Mouse (Mus musculus) forebrain, embryonic 13.5 days (tissue): ENCODE results near the gene Copz1. TPM values are rescaled to one million over a fixed set of nuclear protein-coding genes. Genes with fewer than 3 reads are reported as not detected.

Experiments
- ATAC-seq: fragments of 200-750 bp; cut with Nextera tagmentation; 2 replicates; pipeline ENCODE4 v1.8.0; 2017
- H3K27ac ChIP-seq: fragments of 300-500 bp; sonication (generic); 2 replicates; pipeline ENCODE4 v1.5.1; 2015; ENCODE audit warnings: inconsistent platforms, mild to moderate bottlenecking, moderate library complexity
- H3K27me3 ChIP-seq: fragments of 300-500 bp; sonication (generic); 2 replicates; pipeline ENCODE4 v1.6.1; 2015; ENCODE audit warnings: mild to moderate bottlenecking, inconsistent platforms
- H3K36me3 ChIP-seq: fragments of 300-500 bp; sonication (generic); 2 replicates; pipeline ENCODE4 v1.6.1; 2015; ENCODE audit warnings: mild to moderate bottlenecking, inconsistent platforms; ENCODE audit not compliant: poor library complexity, severe bottlenecking
- H3K4me1 ChIP-seq: fragments of 300-500 bp; sonication (generic); 2 replicates; pipeline ENCODE4 v1.6.1; 2015; ENCODE audit warnings: inconsistent platforms
- H3K4me2 ChIP-seq: fragments of 300-500 bp; sonication (generic); 2 replicates; pipeline ENCODE4 v1.6.1; 2015; ENCODE audit warnings: inconsistent platforms, mild to moderate bottlenecking, moderate library complexity
- H3K4me3 ChIP-seq: fragments of 300-500 bp; sonication (generic); 2 replicates; pipeline ENCODE4 v1.5.1; 2015; ENCODE audit warnings: mild to moderate bottlenecking, inconsistent platforms
- H3K9ac ChIP-seq: fragments of 300-500 bp; sonication (generic); 2 replicates; pipeline ENCODE4 v1.6.1; 2015; ENCODE audit warnings: mild to moderate bottlenecking, inconsistent platforms
- H3K9me3 ChIP-seq: fragments of 300-500 bp; sonication (generic); replicated peaks from 2 replicates; pipeline ENCODE4 v1.6.1; 2016; ENCODE audit warnings: inconsistent platforms
- WGBS: fragments of 180-500 bp; shearing (Covaris S2); methylation state at CpG from one replicate; pipeline ENCODE4 v1.1.7; 2015; 5-methylcytosine and 5-hydroxymethylcytosine counted together
- polyA plus RNA-seq: library from polyadenylated mRNA; unstranded; fragments of >200 nt; fragmentation: Nextera tagmentation; extraction: Ambion mirVana; gene quantifications from 2 replicates; pipeline ENCODE4 v1.2.1, GENCODE M21; 2015

Gene Copz1
- 219 and 232 TPM in 2 replicates for polyA plus RNA-seq

GRCm38 (mm10) chr15:103272419-103273279, at the start of gene Copz1:
Copz1 (plus strand) TSS chr15:103272714.
- Histone ChIP-seq H3K27ac (peak within 1 kb of the TSS; percentile 40; the same call in 1 of the 2 replicates), H3K9ac (peak within 1 kb of the TSS; percentile 84), H3K27me3 (no peaks in the 10 kb centered on the region), H3K4me1 (peaks cover 17% of the 10 kb centered on the region), H3K4me2 (peak within 1 kb of the TSS; percentile 63), H3K4me3 (peak within 1 kb of the TSS; percentile 88), H3K9me3 (no peaks in the 10 kb centered on the region), H3K36me3 (no peaks in the 10 kb centered on the region)
- ATAC-seq = peak; percentile 99
- WGBS = under 1% methylated on average over 38 of the region's 38 CpGs

GRCm38 (mm10) chr15:103224161-103224560, 48.4 kb upstream of the Copz1 start:
- Histone ChIP-seq H3K4me1 (peaks cover 26% of the 10 kb centered on the region), H3K9me3 (no peaks in the 10 kb centered on the region), H3K9ac (no peak overlapping the region), H3K27me3 (no peaks in the 10 kb centered on the region), H3K4me2 (no peak overlapping the region), H3K4me3 (no peak overlapping the region), H3K36me3 (no peaks in the 10 kb centered on the region; the same call in 1 of the 2 replicates), H3K27ac (no peak overlapping the region)
- 86% methylated on average over 2 of the region's 2 CpGs for WGBS
- ATAC-seq = no peak

GRCm38 (mm10) chr15:103227022-103227421, 45.5 kb upstream of the Copz1 start:
- ATAC-seq = no peak
- Histone ChIP-seq H3K4me1 (peaks cover 23% of the 10 kb centered on the region), H3K4me3 (no peak overlapping the region), H3K27ac (no peak overlapping the region), H3K9ac (no peak overlapping the region), H3K4me2 (no peak overlapping the region), H3K9me3 (no peaks in the 10 kb centered on the region), H3K27me3 (no peaks in the 10 kb centered on the region), H3K36me3 (no peaks in the 10 kb centered on the region; the same call in 1 of the 2 replicates)
- 68% methylated on average over 3 of the region's 3 CpGs for WGBS

- no peak overlapping the region for H3K4me3 ChIP-seq
- no peak overlapping the region for H3K4me2 ChIP-seq
- ATAC-seq = no peak
- no peaks in the 10 kb centered on the region; the same call in 1 of the 2 replicates for H3K36me3 ChIP-seq
- 83% methylated on average over 2 of the region's 2 CpGs for WGBS
- H3K9ac ChIP-seq = no peak overlapping the region
- no peaks in the 10 kb centered on the region for H3K9me3 ChIP-seq
- H3K27me3 ChIP-seq = no peaks in the 10 kb centered on the region
- peaks cover 23% of the 10 kb centered on the region for H3K4me1 ChIP-seq
- H3K27ac ChIP-seq = no peak overlapping the region
These were observed 44.9 kb upstream of the Copz1 start for GRCm38 (mm10) chr15:103227572-103227971.

GRCm38 (mm10) chr15:103228904-103229303, 43.6 kb upstream of the Copz1 start:
- H3K4me2 ChIP-seq = no peak overlapping the region
- H3K36me3 ChIP-seq = peaks cover 3% of the 10 kb centered on the region; the same call in 1 of the 2 replicates
- no peak overlapping the region for H3K9ac ChIP-seq
- H3K27ac ChIP-seq = no peak overlapping the region
- H3K4me1 ChIP-seq = peaks cover 23% of the 10 kb centered on the region
- H3K27me3 ChIP-seq = no peaks in the 10 kb centered on the region
- H3K9me3 ChIP-seq = no peaks in the 10 kb centered on the region
- H3K4me3 ChIP-seq = no peak overlapping the region
- ATAC-seq = no peak
- 75% methylated on average over 2 of the region's 2 CpGs for WGBS

- Histone ChIP-seq H3K36me3 (peaks cover 21% of the 10 kb centered on the region), H3K27ac (no peak overlapping the region), H3K9me3 (no peaks in the 10 kb centered on the region), H3K9ac (no peak overlapping the region), H3K27me3 (no peaks in the 10 kb centered on the region), H3K4me1 (peaks cover 22% of the 10 kb centered on the region), H3K4me3 (no peak overlapping the region), H3K4me2 (no peak overlapping the region)
- 89% methylated on average over 2 of the region's 2 CpGs for WGBS
- ATAC-seq = no peak
These were observed 39.4 kb upstream of the Copz1 start for GRCm38 (mm10) chr15:103233119-103233518.

- Histone ChIP-seq H3K4me1 (peaks cover 31% of the 10 kb centered on the region), H3K27ac (no peak overlapping the region), H3K9me3 (no peaks in the 10 kb centered on the region), H3K27me3 (no peaks in the 10 kb centered on the region), H3K4me3 (0 out of 2 replicates have a peak overlapping the region, but pooled peaks have one; percentile 1), H3K36me3 (peaks cover 36% of the 10 kb centered on the region), H3K9ac (no peak overlapping the region; the same call in 1 of the 2 replicates), H3K4me2 (peak overlapping the region; percentile 96)
- 91% methylated on average over 7 of the region's 7 CpGs for WGBS
- no peak for ATAC-seq
These were observed 35.2 kb upstream of the Copz1 start for GRCm38 (mm10) chr15:103237295-103237694.

GRCm38 (mm10) chr15:103239130-103239684, 33.3 kb upstream of the Copz1 start:
- Histone ChIP-seq H3K4me2 (peak overlapping the region; percentile 96), H3K27ac (peak overlapping the region; percentile 92), H3K9ac (peak overlapping the region; percentile 80), H3K4me1 (peaks cover 49% of the 10 kb centered on the region), H3K36me3 (peaks cover 51% of the 10 kb centered on the region), H3K9me3 (no peaks in the 10 kb centered on the region), H3K4me3 (peak overlapping the region; percentile 64), H3K27me3 (no peaks in the 10 kb centered on the region)
- ATAC-seq = peak; percentile 90
- WGBS = under 1% methylated on average over 26 of the region's 26 CpGs

- peak within 1 kb of the TSS; percentile 92 for H3K27ac ChIP-seq
- H3K9ac ChIP-seq = peak within 1 kb of the TSS; percentile 80
- peak within 1 kb of the TSS; percentile 64 for H3K4me3 ChIP-seq
- peaks cover 49% of the 10 kb centered on the region for H3K4me1 ChIP-seq
- no peaks in the 10 kb centered on the region for H3K9me3 ChIP-seq
- peak; percentile 92 for ATAC-seq
- H3K4me2 ChIP-seq = peak within 1 kb of the TSS; percentile 96
- peaks cover 47% of the 10 kb centered on the region for H3K36me3 ChIP-seq
- no peaks in the 10 kb centered on the region for H3K27me3 ChIP-seq
- WGBS = under 1% methylated on average over 39 of the region's 39 CpGs
These were observed 32.8 kb upstream of the Copz1 start, which contains the start of gene Cbx5 for GRCm38 (mm10) chr15:103239685-103240159. Cbx5 (minus strand) TSS chr15:103239816.

- peak; percentile 92 for ATAC-seq
- Histone ChIP-seq H3K4me2 (peak within 1 kb of the TSS; percentile 96), H3K4me3 (peak within 1 kb of the TSS; percentile 64), H3K27ac (peak within 1 kb of the TSS; percentile 92), H3K4me1 (peaks cover 53% of the 10 kb centered on the region), H3K9ac (peak within 1 kb of the TSS; percentile 80), H3K36me3 (peaks cover 48% of the 10 kb centered on the region), H3K27me3 (no peaks in the 10 kb centered on the region), H3K9me3 (no peaks in the 10 kb centered on the region)
- under 1% methylated on average over 47 of the region's 47 CpGs for WGBS
These were observed 32.1 kb upstream of the Copz1 start, which contains the start of gene Hnrnpa1 for GRCm38 (mm10) chr15:103240160-103241028. Hnrnpa1 (plus strand) TSS chr15:103240432.
